Mouse (Mus musculus) ES-E14 (cell line): Measurements from ENCODE around the gene Cyp2s1.

Experiments
- CHD2 ChIP-seq: IDR thresholded peaks from 2 replicates; pipeline ENCODE4 v1.6.1; 2014; ENCODE audit warnings: mild to moderate bottlenecking, low read depth, low read length, inconsistent platforms
- HCFC1 ChIP-seq: IDR thresholded peaks from 2 replicates; pipeline ENCODE4 v1.6.1; 2012; ENCODE audit warnings: low read length, inconsistent platforms, borderline replicate concordance; ENCODE audit not compliant: insufficient read depth
- MAFK ChIP-seq: IDR thresholded peaks from 2 replicates; pipeline ENCODE4 v1.6.1; 2014; ENCODE audit warnings: mild to moderate bottlenecking, low read depth, low read length, inconsistent platforms; ENCODE audit not compliant: insufficient read depth
- ZC3H11A ChIP-seq: IDR thresholded peaks from 2 replicates; pipeline ENCODE4 v1.6.1; 2012; ENCODE audit warnings: low read depth, mild to moderate bottlenecking, inconsistent platforms, low read length, borderline replicate concordance
- ZNF384 ChIP-seq: IDR thresholded peaks from 2 replicates; pipeline ENCODE4 v1.6.1; 2012; ENCODE audit warnings: low read depth, low read length, inconsistent platforms

DNA sequence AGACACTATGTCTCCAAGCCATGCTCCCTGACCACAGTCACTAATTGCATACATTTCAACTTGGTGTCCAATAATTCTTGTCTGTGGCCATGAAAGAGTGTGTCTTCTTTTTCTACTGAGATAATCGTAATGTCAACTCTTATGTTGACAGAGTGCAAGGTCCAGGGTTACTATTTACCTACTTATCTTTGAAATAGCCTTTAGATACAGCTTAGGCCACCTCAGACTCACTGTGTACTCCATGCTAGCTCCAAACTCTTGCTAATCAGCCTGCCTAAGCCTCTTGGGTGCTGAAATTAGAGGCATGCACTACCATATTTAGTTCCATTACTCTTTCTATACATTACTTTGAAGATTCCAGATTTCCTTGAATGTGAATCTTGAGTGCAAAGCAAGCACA lies 17.3 kb downstream of the Cyp2s1 start:
- no peak for TF ChIP-seq HCFC1
- TF ChIP-seq ZC3H11A: no peak
- TF ChIP-seq MAFK: no peak
- no peak for TF ChIP-seq ZNF384
- no peak for TF ChIP-seq CHD2
